ENCODE assay signal across 17 mouse cellular contexts in the genomic region with DNA sequence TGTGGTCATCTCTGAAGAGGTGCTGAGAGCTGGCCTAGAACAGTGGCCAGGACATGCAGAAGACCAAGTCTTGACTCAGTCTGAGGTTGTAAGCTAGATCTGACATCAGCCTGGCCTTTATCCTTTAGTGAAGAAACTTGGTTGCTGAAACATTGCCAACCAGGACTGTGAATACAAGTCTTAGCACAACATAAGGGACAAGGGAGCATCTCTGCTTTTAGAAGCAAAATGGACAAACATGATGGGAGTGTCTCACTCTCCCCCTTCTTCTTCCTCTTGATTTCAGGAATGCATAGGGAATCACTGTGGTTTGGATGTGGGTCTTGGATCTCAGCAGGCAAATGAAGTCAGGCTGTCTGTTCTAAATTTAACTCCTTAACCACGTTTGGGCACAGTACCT.
A peak's percentile ranks its signal among the peaks of the same experiment; 100 is the strongest.
DNase-seq lines count a peak whose midpoint lies in the region.
"Had no signal": no experiment of that assay in that cellular context is flagged by ENCODE, and none has a peak within 500 bp of the region (broad histone marks: within the 10 kb centered on the region; RNA-seq: fewer than 3 reads in every experiment).

No protein-coding gene starts in this region.

- DNase-seq in 3134 (ENCODE audit: extremely low read depth, insufficient read length, low spot score) (peak; percentile 53), NIH3T3 (ENCODE audit: low read depth) (peak; percentile 65)
- DNase-seq in fibroblast of lung, adult 2 months (ENCODE audit: low read depth): peak; percentile 25
- DNase-seq in cerebellum, postnatal 4 days (ENCODE audit: low spot score in 2 of 2): no peak
- DNase-seq in ovary, postnatal 10 days (ENCODE audit: low spot score): no peak
- no peak for DNase-seq in cerebellum, adult 8-10 months
- DNase-seq: adrenal gland, adult 2 months; adrenal gland, postnatal 14 days; cerebellum, adult 11 months; cerebellum, adult 2 months; cerebellum, postnatal 10 days; cerebellum, postnatal 36 days; gastrocnemius, postnatal 10 days; gastrocnemius, postnatal 36 days; heart, adult 2 months; heart, postnatal 14 days; heart, postnatal 4 days had no signal

Comparison
In these comparisons a context has a peak if more than half of its experiments do, and no peak if none do; other contexts are left out.
1. DNase-seq: peak in 3134 (single experiment), NIH3T3 (single experiment) and fibroblast of lung, adult 2 months (single experiment); none in cerebellum, postnatal 4 days (0 of 2), ovary, postnatal 10 days (single experiment) and cerebellum, adult 8-10 months (single experiment).